Mouse (Mus musculus) kidney, adult 8-10 months (tissue): Measurements from ENCODE around the gene Fam102b.

Source experiments
- DNase-seq, 2 experiments: peaks; one replicate each; pipeline ENCODE4 v3.0.0; 2022

The Fam102b gene

GRCm38 (mm10) chr3:109010489-109011260, 16.7 kb downstream of the Fam102b start:
- no peak for DNase-seq

- DNase-seq: no peak
Observed at GRCm38 (mm10) chr3:109008180-109008579, 19.2 kb downstream of the Fam102b start.

GRCm38 (mm10) chr3:109005777-109006176, 21.6 kb downstream of the Fam102b start:
- no peak for DNase-seq

GRCm38 (mm10) chr3:108999173-108999572, 28.2 kb downstream of the Fam102b start:
- no peak for DNase-seq

- DNase-seq: no peak
Observed at GRCm38 (mm10) chr3:108997762-108998161, 29.6 kb downstream of the Fam102b start.

GRCm38 (mm10) chr3:108997284-108997683, 30.1 kb downstream of the Fam102b start:
- no peak for DNase-seq

- DNase-seq: no peak
Observed at GRCm38 (mm10) chr3:108995379-108995778, 32.0 kb downstream of the Fam102b start.

- DNase-seq: no peak
Observed at GRCm38 (mm10) chr3:108994477-108994876, 32.9 kb downstream of the Fam102b start.

GRCm38 (mm10) chr3:108989971-108990548, 37.3 kb downstream of the Fam102b start:
- peak; percentile 27 to 53 for DNase-seq

GRCm38 (mm10) chr3:108987009-108987659, 40.3 kb downstream of the Fam102b start:
- DNase-seq: no peak

GRCm38 (mm10) chr3:108986534-108986933, 40.9 kb downstream of the Fam102b start:
- no peak for DNase-seq

GRCm38 (mm10) chr3:108983989-108984388, 43.4 kb downstream of the Fam102b start:
- DNase-seq: no peak

- DNase-seq: no peak
Observed at GRCm38 (mm10) chr3:108981946-108982345, 45.5 kb downstream of the Fam102b start.

GRCm38 (mm10) chr3:108977340-108978030, 49.9 kb downstream of the Fam102b start:
- DNase-seq: no peak

- no peak for DNase-seq
Observed at GRCm38 (mm10) chr3:108974920-108975485, 52.4 kb downstream of the Fam102b start.

GRCm38 (mm10) chr3:108973980-108974660, 53.3 kb downstream of the Fam102b start:
- no peak for DNase-seq

GRCm38 (mm10) chr3:108966051-108966450, 61.4 kb downstream of the Fam102b start:
- no peak for DNase-seq

GRCm38 (mm10) chr3:108964361-108965044, 62.9 kb downstream of the Fam102b start:
- peak in 1 of 2 experiments; percentile 25 for DNase-seq

GRCm38 (mm10) chr3:108963776-108964175, 63.6 kb downstream of the Fam102b start:
- DNase-seq: no peak

- DNase-seq: no peak
Observed at GRCm38 (mm10) chr3:108963278-108963677, 64.1 kb downstream of the Fam102b start.

- no peak for DNase-seq
Observed at GRCm38 (mm10) chr3:108961655-108962054, 65.8 kb downstream of the Fam102b start.

- DNase-seq: no peak
Observed at GRCm38 (mm10) chr3:108961226-108961625, 66.2 kb downstream of the Fam102b start.
